Mouse (Mus musculus): ENCODE results near the gene Tmem164. TPM values are rescaled to one million over a fixed set of nuclear protein-coding genes. Genes with fewer than 3 reads are reported as not detected.
"Not testable (repeated sequence)": the region's sequence is repeated elsewhere in the genome, so short reads cannot be mapped to it uniquely, and the experiment has no call there.

Tmem164 gene
- polyA plus RNA-seq (2016; fragmentation: Nextera tagmentation; extraction: Ambion mirVana) = 73.7 and 75.2 TPM in 2 replicates

DNA sequence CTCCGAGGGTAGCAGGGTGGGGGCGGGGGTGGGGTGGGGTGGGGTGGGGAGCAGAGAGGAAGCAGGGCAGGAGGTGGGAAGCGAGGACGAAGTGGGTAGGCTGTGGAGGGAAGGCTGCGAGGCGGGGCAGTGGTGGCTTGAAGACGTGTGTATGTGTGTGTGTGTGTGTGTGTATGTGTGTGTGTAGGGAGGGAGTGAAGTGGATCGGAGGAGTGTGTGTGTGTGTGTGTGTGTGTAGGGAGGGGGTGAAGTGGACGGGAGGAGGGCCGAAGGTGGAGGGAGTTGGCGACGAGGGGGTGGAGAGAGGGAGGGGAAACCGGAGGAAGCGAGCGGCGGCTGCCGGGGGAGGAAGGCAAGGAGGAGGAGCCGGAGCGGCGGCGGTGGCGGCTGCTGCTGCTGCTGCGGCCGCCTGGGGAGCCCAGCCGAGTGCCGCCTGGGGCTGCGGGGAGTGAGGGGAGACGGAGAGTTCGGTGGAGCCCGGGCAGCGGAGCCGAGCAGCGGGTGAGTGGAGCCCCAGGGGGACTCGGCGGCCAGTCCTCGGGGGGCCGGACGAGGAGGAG is at the start of gene Tmem164:
TSS of gene Tmem164 (plus strand) at position 351 of the 560 bp plus-strand sequence.
- Histone ChIP-seq H3K4me3 (peak within 1 kb of the TSS; percentile 72), H3K27ac (ENCODE audit: poor library complexity, severe bottlenecking) (peak within 1 kb of the TSS; percentile 96), H3K36me3 (no peaks in the 10 kb centered on the region), H3K4me2 (peak within 1 kb of the TSS; percentile 86), H3K9ac (peak within 1 kb of the TSS; percentile 81), H3K4me1 (replicated peaks) (peaks cover 31% of the 10 kb centered on the region), H3K27me3 (replicated peaks) (0 out of 2 replicates have a peak, but pooled peaks cover 8% of the 10 kb centered on the region), H3K9me3 (replicated peaks) (no peaks in the 10 kb centered on the region)
- ATAC-seq (ENCODE audit: insufficient number of reproducible peaks, low FRiP score) = peak; percentile 87
- WGBS = 6% methylated on average over 26 of the region's 38 CpGs

- H3K9ac ChIP-seq; H3K27ac ChIP-seq (ENCODE audit: poor library complexity, severe bottlenecking); H3K4me1 ChIP-seq (replicated peaks); H3K4me3 ChIP-seq; H3K9me3 ChIP-seq (replicated peaks); H3K27me3 ChIP-seq (replicated peaks); H3K36me3 ChIP-seq: not testable (repeated sequence)
- peak; percentile 45; the same call in 1 of the 2 replicates for ATAC-seq (ENCODE audit: insufficient number of reproducible peaks, low FRiP score)
- WGBS = 20% methylated on average over 19 of the region's 19 CpGs
- peak overlapping the region; percentile 47 for H3K4me2 ChIP-seq
Measured at GRCm38 (mm10) chrX:142632990-142633389, 48.2 kb upstream of the Tmem164 start.

DNA sequence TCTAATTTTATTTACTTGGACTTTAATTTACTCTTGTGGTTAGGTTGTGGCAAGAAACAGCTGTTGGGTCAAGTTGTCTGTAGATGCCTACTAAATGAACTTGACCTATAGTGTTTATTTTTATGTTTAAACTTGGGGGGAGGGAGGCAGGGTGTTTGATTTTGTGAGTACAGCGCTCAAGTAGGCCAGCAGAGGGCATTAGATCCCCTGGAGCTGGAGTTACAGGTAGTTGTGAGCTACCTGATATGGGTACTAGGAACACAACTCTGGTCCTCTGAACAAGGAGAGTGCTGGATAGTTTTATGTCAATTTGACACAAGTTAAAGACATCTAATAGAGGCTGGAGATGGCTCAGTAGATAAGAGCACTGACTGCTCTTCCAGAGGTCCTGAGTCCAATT is 34.0 kb upstream of the Tmem164 start:
- Histone ChIP-seq H3K9ac (no peak overlapping the region), H3K4me1 (replicated peaks) (no peaks in the 10 kb centered on the region), H3K4me2 (no peak overlapping the region), H3K4me3 (no peak overlapping the region), H3K27ac (ENCODE audit: poor library complexity, severe bottlenecking) (no peak overlapping the region), H3K36me3 (no peaks in the 10 kb centered on the region), H3K27me3 (replicated peaks) (no peaks in the 10 kb centered on the region), H3K9me3 (replicated peaks) (no peaks in the 10 kb centered on the region)
- 68% methylated on average over 1 of the region's 1 CpGs for WGBS
- ATAC-seq (ENCODE audit: insufficient number of reproducible peaks, low FRiP score) = no peak

DNA sequence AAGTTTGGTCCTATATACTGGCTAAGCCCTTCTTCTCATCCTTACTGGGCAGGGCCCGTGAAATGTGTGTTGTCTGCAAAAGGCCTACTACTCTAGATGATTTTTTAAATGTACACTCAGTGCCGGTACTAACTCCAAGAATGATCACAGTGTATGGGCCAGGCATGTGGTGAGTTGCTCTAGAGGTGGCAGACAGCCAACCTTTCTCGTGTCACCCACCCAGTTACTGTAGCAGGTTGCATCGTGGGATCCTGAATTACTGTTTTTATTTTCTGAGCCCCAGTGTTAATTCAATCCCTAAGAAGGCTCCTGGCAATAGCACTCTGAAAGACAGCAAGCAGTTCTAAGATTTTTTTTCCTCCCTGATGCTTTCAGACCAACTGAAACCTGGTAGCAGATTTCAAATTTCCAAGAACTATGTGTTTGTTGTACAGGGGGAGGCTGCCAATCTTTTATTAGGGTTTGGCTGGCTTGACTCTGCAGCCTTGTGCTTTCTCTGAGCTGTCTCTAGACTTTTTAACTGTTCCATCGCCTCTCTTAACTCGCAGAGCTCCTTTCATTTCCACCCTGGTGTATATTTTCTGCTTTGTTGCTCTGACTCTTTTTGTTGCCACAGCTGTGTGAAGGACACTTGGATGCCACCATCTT is 31.0 kb upstream of the Tmem164 start:
- Histone ChIP-seq H3K27ac (ENCODE audit: poor library complexity, severe bottlenecking) (no peak overlapping the region), H3K4me2 (no peak overlapping the region), H3K9ac (no peak overlapping the region), H3K4me3 (no peak overlapping the region), H3K36me3 (no peaks in the 10 kb centered on the region), H3K27me3 (replicated peaks) (no peaks in the 10 kb centered on the region), H3K9me3 (replicated peaks) (no peaks in the 10 kb centered on the region), H3K4me1 (replicated peaks) (no peaks in the 10 kb centered on the region)
- 64% methylated on average over 6 of the region's 6 CpGs for WGBS
- ATAC-seq (ENCODE audit: insufficient number of reproducible peaks, low FRiP score) = no peak

GRCm38 (mm10) chrX:142664704-142665422 is 16.3 kb upstream of the Tmem164 start:
- H3K36me3 ChIP-seq = no peaks in the 10 kb centered on the region
- H3K9ac ChIP-seq = no peak overlapping the region
- no peak for ATAC-seq (ENCODE audit: insufficient number of reproducible peaks, low FRiP score)
- H3K4me1 ChIP-seq (replicated peaks) = 0 out of 2 replicates have a peak, but pooled peaks cover 2% of the 10 kb centered on the region
- WGBS = 46% methylated on average over 4 of the region's 4 CpGs
- H3K9me3 ChIP-seq (replicated peaks) = no peaks in the 10 kb centered on the region
- H3K4me2 ChIP-seq = no peak overlapping the region
- H3K4me3 ChIP-seq = no peak overlapping the region
- H3K27ac ChIP-seq (ENCODE audit: poor library complexity, severe bottlenecking) = no peak overlapping the region
- H3K27me3 ChIP-seq (replicated peaks) = 0 out of 2 replicates have a peak, but pooled peaks cover 3% of the 10 kb centered on the region

DNA sequence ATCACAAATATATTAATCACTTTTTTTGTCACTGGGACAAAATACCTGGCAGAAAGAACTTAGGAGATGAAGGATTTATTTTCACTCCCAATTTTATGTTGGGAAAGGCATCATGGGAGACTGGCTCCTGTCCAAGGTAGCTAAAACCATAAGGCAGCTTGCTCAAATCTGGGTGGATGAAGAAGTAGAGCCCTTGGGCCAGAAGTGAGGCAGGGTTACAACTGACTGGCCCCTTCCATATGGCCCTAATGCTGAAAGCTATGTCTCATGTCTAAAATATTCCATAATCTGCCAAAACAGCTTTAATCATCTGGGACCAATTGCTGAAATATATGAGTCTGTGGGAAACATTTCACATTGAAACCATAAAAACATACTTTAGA is 15.8 kb upstream of the Tmem164 start:
- Histone ChIP-seq H3K27me3 (replicated peaks) (0 out of 2 replicates have a peak, but pooled peaks cover 3% of the 10 kb centered on the region), H3K27ac (ENCODE audit: poor library complexity, severe bottlenecking) (peak overlapping the region; percentile 60; the same call in 1 of the 2 replicates), H3K4me2 (no peak overlapping the region), H3K9me3 (replicated peaks) (no peaks in the 10 kb centered on the region), H3K4me3 (no peak overlapping the region), H3K36me3 (no peaks in the 10 kb centered on the region), H3K9ac (no peak overlapping the region), H3K4me1 (replicated peaks) (0 out of 2 replicates have a peak, but pooled peaks cover 2% of the 10 kb centered on the region)
- ATAC-seq (ENCODE audit: insufficient number of reproducible peaks, low FRiP score) = no peak

DNA sequence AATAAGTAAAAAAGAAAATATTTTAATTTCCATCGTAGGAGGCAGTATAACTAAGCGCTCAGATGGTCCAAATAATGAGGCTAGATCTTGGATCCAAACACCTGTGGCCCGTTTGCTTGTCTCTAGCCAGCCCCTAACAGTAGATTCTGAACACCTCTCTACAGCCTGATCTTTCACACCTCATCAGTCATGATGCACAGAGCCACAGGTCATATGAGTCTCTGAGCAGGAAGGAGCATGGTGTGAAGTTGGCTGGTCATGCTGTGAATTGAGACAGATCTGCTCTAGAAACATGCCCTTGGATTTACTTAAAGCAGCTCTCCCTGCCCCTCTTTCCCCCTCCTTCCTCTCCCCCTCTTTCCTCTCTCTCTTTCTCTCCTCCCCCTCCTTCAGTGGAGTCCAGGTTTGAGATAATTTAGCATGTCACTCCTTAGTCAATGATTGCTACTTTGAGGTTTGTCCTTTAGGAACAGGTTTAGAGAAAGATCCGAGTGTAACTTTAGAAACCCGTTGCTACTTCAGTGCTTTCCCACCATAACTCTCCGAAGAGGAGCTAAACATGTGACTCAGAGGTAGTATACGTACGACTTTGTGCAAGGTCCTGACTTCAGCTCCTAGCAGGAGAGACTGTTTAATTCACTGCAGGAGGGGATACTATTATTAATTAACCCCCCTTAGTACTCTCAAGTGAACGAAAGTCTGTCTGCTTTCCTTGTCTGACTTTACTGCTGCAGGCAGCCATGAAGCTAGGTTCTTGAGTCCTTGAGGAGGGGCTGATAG is 11.7 kb upstream of the Tmem164 start:
- Histone ChIP-seq H3K4me2 (no peak overlapping the region), H3K4me3 (no peak overlapping the region), H3K4me1 (replicated peaks) (0 out of 2 replicates have a peak, but pooled peaks cover 2% of the 10 kb centered on the region), H3K27ac (ENCODE audit: poor library complexity, severe bottlenecking) (no peak overlapping the region), H3K27me3 (replicated peaks) (0 out of 2 replicates have a peak, but pooled peaks cover 3% of the 10 kb centered on the region), H3K36me3 (no peaks in the 10 kb centered on the region), H3K9ac (no peak overlapping the region), H3K9me3 (replicated peaks) (no peaks in the 10 kb centered on the region)
- no peak for ATAC-seq (ENCODE audit: insufficient number of reproducible peaks, low FRiP score)
- 65% methylated on average over 9 of the region's 9 CpGs for WGBS

DNA sequence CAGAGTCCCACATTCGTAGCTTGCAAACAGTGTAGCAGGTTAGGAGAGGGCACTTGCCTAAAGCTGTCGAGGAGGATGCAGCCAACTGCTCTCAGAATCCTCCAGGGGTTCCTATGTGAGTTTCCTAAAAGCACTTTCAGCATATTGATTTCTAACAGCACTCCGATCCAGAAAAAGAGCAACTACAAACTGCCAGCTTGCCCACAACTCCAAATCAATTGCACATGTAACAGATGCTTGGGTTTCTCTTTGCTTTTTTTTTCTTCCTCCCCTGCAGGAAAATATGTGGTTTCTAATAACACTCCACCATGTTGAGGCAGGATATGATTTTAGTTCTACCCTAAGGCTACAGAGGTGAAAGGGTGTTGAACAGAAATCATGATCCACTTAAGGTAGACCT is 11.1 kb upstream of the Tmem164 start:
- 0 out of 2 replicates have a peak, but pooled peaks cover 2% of the 10 kb centered on the region for H3K4me1 ChIP-seq (replicated peaks)
- H3K4me3 ChIP-seq = no peak overlapping the region
- WGBS = 50% methylated on average over 3 of the region's 3 CpGs
- H3K27ac ChIP-seq (ENCODE audit: poor library complexity, severe bottlenecking) = no peak overlapping the region
- no peak for ATAC-seq (ENCODE audit: insufficient number of reproducible peaks, low FRiP score)
- H3K27me3 ChIP-seq (replicated peaks) = 0 out of 2 replicates have a peak, but pooled peaks cover 3% of the 10 kb centered on the region
- H3K4me2 ChIP-seq = no peak overlapping the region
- no peak overlapping the region for H3K9ac ChIP-seq
- H3K36me3 ChIP-seq = no peaks in the 10 kb centered on the region
- H3K9me3 ChIP-seq (replicated peaks) = no peaks in the 10 kb centered on the region

GRCm38 (mm10) chrX:142671141-142671540 is 10.1 kb upstream of the Tmem164 start:
- Histone ChIP-seq H3K4me3 (no peak overlapping the region), H3K27ac (ENCODE audit: poor library complexity, severe bottlenecking) (no peak overlapping the region), H3K4me1 (replicated peaks) (0 out of 2 replicates have a peak, but pooled peaks cover 2% of the 10 kb centered on the region), H3K9ac (no peak overlapping the region), H3K36me3 (no peaks in the 10 kb centered on the region), H3K9me3 (replicated peaks) (no peaks in the 10 kb centered on the region), H3K27me3 (replicated peaks) (0 out of 2 replicates have a peak, but pooled peaks cover 3% of the 10 kb centered on the region), H3K4me2 (no peak overlapping the region)
- WGBS = 89% methylated on average over 1 of the region's 1 CpGs
- no peak for ATAC-seq (ENCODE audit: insufficient number of reproducible peaks, low FRiP score)

- Histone ChIP-seq H3K36me3 (no peaks in the 10 kb centered on the region), H3K9me3 (replicated peaks) (no peaks in the 10 kb centered on the region), H3K9ac (no peak overlapping the region), H3K4me2 (no peak overlapping the region), H3K4me1 (replicated peaks) (0 out of 2 replicates have a peak, but pooled peaks cover 2% of the 10 kb centered on the region), H3K4me3 (no peak overlapping the region), H3K27me3 (replicated peaks) (0 out of 2 replicates have a peak, but pooled peaks cover 3% of the 10 kb centered on the region), H3K27ac (ENCODE audit: poor library complexity, severe bottlenecking) (no peak overlapping the region)
- no peak for ATAC-seq (ENCODE audit: insufficient number of reproducible peaks, low FRiP score)
- WGBS = 90% methylated on average over 1 of the region's 1 CpGs
Measured at GRCm38 (mm10) chrX:142672701-142673100, 8.5 kb upstream of the Tmem164 start.
